Mouse (Mus musculus): Measurements from ENCODE around the gene Crtc3. TPM values are rescaled to one million over a fixed set of nuclear protein-coding genes. Genes with fewer than 3 reads are reported as not detected.

Crtc3 gene
- polyA plus RNA-seq (2017; shearing (Covaris generic)), result 9.8 TPM

GRCm38 (mm10) chr7:80688556-80689220 is at the start of gene Crtc3:
TSS of gene Crtc3 (minus strand) at chr7:80688877.

Other genes with a start within 250 kb of the Crtc3 start
- 9.9 TPM for gene Blm, start 153.8 kb downstream of the Crtc3 start, polyA plus RNA-seq (2017; shearing (Covaris generic))
- gene Iqgap1, start 137.1 kb upstream of the Crtc3 start, polyA plus RNA-seq (2017; shearing (Covaris generic)), result 305 TPM
- gene Zscan2, start 172.0 kb upstream of the Crtc3 start, polyA plus RNA-seq (2017; shearing (Covaris generic)), result 3.3 TPM
- gene Wdr73, start 212.4 kb upstream of the Crtc3 start, polyA plus RNA-seq (2017; shearing (Covaris generic)), result 36.9 TPM
- gene Nmb, start 216.2 kb upstream of the Crtc3 start, polyA plus RNA-seq (2017; shearing (Covaris generic)), result 63.4 TPM

Data from CD4-positive, CD25-positive, alpha-beta regulatory T cell, adult 9 weeks (primary cell).